Mouse (Mus musculus): ENCODE measurements around the gene Faap20.

The Faap20 gene

GRCm38 (mm10) chr4:155221106-155221505, 28.5 kb upstream of the Faap20 start:
- no peak for DNase-seq (ENCODE audit: low spot score)

- no peak for DNase-seq (ENCODE audit: low spot score)
These were observed 27.7 kb upstream of the Faap20 start for GRCm38 (mm10) chr4:155221599-155222551.

- DNase-seq (ENCODE audit: low spot score): no peak
These were observed 27.1 kb upstream of the Faap20 start, which contains the start of gene Ski for GRCm38 (mm10) chr4:155222552-155222840. Gene Ski, minus strand, starts transcription at chr4:155222592.

DNA sequence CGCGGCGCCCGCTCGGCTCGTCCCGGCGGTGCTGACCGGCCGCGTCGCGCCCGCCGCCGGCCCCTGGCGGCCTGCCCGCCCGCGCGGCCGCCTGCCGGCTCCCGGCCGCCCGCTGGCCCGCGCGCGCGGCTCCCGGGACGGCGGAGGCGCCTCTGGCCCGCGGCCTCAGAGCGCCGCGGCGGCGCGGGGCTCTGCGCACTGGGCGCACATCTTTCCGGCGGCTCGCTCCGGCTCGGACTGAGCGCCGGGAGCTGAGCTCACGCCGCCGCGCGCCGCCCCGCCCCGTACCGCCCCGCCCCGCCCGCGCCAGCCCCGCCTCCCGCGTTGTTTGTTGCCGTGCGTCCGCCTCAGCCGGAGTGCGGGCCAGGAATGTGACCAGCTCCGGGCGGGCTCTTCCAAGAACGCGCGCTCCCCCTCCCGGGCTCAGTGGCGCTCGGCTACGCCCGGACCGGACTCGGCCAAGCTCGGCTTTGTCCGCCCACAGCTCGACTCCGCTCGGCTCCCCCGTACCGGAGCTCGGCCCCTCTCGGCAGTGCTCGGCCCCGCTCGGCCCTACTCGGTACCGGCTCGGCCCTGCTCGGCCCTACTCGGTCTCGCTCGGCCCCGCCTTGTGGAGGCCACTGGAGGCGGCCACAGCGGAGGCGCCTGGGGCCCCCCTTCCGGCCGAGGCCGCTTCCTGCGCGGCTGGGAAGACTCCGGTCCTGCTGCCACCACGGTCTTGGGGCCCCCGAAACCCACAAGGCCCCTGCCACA, 26.6 kb upstream of the Faap20 start:
- DNase-seq (ENCODE audit: low spot score): peak; percentile 100

DNA sequence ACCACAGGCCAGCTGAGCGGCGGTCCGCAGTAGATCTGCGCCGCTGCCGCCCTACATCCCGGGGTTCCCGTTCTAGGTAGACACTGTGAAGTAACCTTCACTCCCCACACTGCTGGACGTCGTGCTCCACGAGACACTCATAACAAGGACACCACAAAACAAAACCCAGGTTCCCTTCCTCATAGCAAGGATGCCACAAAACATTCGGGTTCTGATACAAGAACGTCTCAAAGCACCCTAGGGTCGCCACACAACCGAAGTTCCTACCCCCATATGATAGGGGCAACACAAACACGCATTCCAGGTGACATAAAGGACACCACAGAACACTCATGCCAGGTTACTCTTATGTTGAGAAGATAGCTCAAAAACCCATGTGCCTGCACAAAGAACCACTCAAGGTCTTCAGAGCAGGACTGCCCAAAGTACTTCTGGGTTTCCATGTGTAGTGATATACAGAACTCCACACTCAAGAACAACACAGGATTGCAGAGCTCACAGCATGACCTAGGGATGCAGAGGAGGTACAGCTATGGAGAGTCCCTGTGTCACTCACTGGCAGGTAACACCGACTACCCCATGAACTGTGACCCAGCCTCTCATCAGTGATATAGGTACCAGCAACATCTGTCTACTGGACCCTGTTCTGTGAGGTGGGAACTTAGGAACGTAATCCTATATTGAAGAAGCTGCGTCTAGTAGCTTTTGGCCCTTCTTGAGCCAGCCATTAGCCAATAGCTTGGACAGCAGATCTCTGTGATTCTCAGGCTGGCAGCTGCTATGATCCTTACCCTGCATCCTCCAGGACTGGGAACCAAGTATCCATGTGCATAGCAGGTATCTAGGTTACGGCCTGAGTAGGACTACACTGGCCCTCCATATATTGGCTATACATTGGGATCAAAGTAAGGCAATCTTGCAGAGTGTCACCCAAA, 25.7 kb upstream of the Faap20 start:
- no peak for DNase-seq (ENCODE audit: low spot score)

- no peak for DNase-seq (ENCODE audit: low spot score)
These were observed 23.7 kb upstream of the Faap20 start for GRCm38 (mm10) chr4:155225918-155226317.

GRCm38 (mm10) chr4:155227986-155228385, 21.6 kb upstream of the Faap20 start:
- no peak for DNase-seq (ENCODE audit: low spot score)

DNA sequence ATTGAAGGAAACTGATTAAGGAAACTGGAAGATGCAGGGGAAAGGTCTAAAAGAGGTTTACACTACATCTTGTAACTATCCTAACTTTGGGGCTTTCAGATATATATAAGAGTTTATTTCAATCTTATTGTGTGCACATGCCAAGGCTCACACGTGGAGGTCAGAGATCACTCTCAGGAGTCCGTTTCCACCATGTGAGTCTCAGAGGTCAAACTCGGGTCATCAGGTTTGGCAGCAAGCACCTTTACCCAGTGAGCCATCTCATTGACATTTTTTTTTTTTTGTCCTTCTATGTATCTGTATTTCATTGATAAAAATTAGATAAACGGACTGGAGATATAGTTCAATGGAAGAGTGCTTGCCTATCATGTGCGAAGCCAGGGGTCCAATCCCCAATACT, 21.1 kb upstream of the Faap20 start:
- no peak for DNase-seq (ENCODE audit: low spot score)

DNA sequence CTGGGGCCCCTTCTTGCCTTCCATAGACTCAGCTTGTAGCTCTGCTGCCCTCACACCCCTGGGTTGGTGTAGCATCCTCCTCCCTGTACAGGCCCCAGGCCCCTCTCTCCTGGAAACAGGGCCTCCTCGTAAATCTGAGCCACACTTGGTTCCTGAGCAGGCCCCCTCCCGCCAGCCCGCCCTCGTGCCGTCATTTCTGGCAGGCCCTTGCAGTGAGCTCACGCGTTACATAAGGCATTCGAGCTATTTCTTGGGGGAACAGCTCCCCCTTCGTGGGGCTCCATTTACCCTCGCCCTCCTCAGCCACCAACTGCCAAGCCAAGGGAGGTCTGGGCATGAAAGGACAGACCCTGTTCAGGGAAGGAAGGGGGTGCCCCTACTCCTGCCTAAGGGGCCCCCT, 15.7 kb upstream of the Faap20 start:
- peak; percentile 72 for DNase-seq (ENCODE audit: low spot score)

DNA sequence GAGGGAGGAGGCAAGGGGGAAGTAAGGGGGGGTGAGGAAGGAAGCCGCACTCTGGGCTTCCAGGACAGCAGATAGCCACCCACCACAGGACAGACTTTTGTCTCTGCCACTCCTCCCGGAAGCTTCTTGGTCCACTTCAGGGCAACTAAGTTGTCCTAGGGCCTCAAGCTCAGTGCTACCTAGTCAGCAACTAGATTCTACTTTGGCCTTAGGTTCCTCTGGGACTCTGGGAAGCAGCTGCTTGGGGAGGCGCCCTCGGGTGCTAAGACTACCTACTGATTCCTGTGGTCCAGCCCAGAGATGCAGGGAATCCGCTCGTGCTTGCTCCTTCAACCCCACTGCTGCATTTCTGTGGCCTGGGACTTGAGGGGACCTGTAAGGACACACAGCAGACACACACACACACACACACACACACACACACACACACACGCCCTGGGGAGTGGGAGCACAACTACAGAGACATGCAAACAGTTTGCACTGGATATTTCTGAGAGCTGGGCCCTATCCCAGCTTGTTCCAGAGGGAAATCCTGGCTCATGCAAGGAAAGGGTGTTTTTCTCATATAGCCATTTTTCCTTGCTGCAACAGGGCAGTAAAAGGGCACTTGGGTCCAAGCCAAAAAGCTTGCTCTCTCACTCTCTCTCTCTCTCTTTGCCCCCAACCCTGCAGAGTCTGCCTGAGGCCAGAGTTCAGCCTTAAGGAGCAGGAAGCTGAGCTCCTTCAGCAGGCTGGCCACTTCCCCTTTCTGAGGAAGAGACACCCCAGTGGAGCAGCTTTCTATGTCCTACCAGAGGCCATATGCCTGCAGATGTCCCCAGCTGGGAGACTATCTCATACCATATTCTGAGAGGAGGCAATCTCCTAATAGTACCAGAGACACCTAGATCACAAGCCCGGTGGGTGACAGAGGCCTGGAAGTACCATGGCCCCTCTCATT, 15.0 kb upstream of the Faap20 start:
- no peak for DNase-seq (ENCODE audit: low spot score)

DNA sequence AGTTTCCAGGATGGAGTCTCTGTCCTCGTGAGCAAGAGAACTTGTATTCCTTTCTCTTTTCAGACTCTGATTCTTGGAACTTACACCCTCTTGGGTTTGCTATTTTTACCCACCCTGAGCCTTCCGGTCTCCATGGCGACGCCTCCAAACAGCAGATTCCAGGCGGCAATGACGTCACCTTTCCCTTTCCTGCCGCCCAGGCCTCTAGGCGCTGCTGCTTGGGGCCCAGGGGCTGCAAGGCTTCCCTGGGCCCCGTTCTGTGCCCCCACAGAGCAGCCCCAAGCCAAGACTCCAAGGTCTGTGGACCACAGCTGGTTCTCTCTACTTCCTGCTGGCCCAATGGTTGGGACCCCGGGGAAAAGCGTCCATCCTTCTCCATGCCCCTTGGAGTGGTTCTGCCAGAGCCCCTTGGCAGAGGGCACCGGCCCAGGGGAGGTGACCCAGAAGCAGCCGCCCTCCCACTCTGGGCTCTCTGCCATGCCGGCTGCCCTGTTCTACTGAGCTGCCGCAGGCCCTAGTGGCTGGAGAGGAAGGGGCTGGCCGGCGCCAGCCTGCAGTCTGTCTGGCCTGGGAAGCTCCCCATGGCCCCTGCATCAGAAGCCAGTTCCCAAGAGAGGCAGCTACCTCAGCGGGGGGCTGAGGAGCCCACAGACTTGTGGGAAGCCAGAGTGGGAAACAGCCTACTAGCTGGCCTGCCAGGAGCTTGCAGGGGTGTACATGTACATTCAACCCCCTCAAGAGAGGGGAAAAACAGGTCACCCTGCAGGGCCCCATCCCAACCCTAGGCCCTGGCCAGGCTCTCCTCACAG, 14.1 kb upstream of the Faap20 start:
- peak; percentile 73 for DNase-seq (ENCODE audit: low spot score)

DNA sequence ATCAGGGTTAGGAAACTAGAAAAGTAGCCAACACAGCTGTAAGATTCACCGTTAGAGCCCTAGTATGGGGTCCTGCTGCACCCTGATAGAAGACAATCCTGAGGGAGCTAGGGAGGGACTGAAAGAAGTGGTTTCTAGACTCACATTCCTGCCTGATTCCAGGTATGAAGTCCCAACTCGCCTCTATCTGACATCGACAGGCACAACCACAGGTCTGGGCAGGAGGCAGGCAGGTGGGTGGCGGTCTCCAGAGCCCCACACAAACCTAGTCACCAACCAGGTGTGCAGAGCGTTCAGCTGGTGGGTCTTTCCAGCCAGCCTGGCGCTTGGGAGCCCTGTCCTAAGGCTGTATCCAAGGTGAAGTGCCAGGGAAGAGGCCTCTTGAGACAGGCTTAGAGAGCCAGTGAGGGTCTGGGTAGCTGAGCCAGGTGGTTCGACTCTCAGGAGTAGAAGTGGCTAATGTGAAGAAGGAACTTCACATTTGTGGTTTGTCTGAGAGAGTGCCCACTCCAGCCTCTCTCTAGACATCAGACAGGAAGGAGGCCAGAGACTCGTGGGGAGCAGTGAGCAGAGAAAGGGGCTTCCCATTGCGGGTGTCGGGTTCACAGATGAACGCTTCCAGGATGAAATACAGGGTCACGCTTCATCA, 12.7 kb upstream of the Faap20 start:
- no peak for DNase-seq (ENCODE audit: low spot score)

GRCm38 (mm10) chr4:155238276-155238675, 11.3 kb upstream of the Faap20 start:
- DNase-seq (ENCODE audit: low spot score): no peak

GRCm38 (mm10) chr4:155239494-155239893, 10.1 kb upstream of the Faap20 start:
- no peak for DNase-seq (ENCODE audit: low spot score)

- DNase-seq (ENCODE audit: low spot score): no peak
These were observed 7.8 kb upstream of the Faap20 start for GRCm38 (mm10) chr4:155241789-155242188.

DNA sequence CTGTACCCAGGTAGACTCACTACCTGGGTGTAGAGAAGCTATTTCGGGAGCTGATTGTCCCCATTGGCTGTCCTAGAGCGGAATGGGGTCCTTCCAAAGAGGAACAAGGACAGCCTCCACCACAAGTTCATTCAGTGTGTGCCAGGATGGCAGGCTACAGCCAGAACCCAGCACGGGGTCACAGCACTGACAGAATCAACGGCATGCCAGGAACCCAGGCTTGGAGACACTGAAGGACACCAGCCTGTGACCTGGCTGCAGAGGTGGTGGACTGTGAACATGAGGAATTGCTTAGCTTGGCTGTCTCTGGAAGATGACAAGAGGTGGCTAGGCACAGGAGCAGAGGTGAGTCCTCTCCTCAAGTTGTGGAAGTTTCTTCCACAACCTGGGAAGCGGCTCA, 7.3 kb upstream of the Faap20 start:
- no peak for DNase-seq (ENCODE audit: low spot score)

DNA sequence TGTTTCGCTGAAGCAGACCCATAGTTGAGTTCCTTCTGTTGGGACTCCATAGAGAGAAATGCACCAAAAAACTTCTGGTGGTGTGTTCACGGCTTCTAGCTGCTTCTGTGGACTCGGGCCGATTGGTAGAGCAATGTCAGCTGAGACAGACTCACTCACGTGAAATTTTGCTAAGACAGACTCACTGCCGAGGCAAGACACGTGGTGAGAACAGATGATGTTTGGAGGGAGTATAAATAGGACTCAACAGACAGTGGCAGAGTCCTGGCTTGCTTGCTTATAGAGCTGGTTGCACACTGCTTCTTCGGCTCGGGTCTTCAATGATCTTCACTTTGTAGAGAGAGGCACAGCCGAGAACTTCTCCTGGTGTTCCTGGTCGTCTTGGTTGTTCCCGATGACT, 6.4 kb upstream of the Faap20 start:
- DNase-seq (ENCODE audit: low spot score): no peak

DNA sequence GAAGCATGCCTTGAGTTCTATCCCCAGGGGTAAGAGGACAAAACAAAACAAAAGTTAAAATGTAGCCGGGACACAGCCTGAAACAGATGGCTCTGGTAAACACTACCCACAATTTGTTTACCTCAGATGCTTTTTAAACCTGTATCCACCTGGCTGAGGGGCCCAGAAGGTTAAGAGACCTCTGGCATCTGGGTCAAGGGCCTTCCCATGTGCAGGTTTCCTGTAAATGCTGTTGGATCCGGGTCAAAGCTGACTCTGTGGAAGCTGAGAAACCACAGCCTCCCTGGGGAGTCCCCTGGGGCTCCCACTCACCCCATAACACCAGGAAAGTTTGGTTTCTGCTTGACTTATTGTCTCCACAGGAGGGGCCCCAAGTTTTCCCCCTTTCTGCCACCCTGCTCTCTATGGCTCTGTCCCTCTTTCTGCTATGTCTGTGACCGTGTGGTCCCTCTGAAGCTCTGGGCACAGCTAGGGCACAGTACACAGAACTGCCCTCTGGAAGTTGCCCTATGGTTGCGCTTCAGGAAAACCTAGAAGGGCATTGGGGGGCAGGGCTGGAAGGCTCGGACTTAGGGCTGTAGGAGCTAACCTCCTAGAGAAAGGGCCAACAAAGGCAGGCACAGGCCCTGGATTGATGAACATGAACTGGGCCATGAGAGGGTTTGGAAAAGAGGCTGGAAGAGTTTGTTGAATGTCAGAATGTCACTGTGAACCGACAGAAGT, 3.7 kb upstream of the Faap20 start:
- DNase-seq (ENCODE audit: low spot score): no peak

- no peak for DNase-seq (ENCODE audit: low spot score)
These were observed 2.9 kb upstream of the Faap20 start for GRCm38 (mm10) chr4:155246691-155247105.

Data from ovary, postnatal 14 days (tissue).